Mouse (Mus musculus) heart, embryonic 15.5 days (tissue): ENCODE results near the gene Pde5a. TPM values are rescaled to one million over a fixed set of nuclear protein-coding genes. Genes with fewer than 3 reads are reported as not detected.

Source experiments
- ATAC-seq: fragments of 200-750 bp; cut with Nextera tagmentation; replicated peaks from 2 replicates; pipeline ENCODE4 v1.8.0; 2017; ENCODE audit warnings: low read depth, moderate TSS enrichment; ENCODE audit not compliant: insufficient number of reproducible peaks, insufficient read depth, low FRiP score
- H3K27ac ChIP-seq: fragments of 300-500 bp; sonication (generic); 2 replicates; pipeline ENCODE4 v1.5.1; 2015; ENCODE audit warnings: mild to moderate bottlenecking, inconsistent platforms
- H3K27me3 ChIP-seq: fragments of 300-500 bp; sonication (generic); 2 replicates; pipeline ENCODE4 v1.6.1; 2015; ENCODE audit warnings: inconsistent platforms
- H3K36me3 ChIP-seq: fragments of 300-500 bp; sonication (generic); 2 replicates; pipeline ENCODE4 v1.6.1; 2015; ENCODE audit warnings: mild to moderate bottlenecking, inconsistent platforms
- H3K4me1 ChIP-seq: fragments of 300-500 bp; sonication (generic); replicated peaks from 2 replicates; pipeline ENCODE4 v1.6.1; 2015; ENCODE audit warnings: inconsistent platforms
- H3K4me2 ChIP-seq: fragments of 300-500 bp; sonication (generic); 2 replicates; pipeline ENCODE4 v1.6.1; 2015; ENCODE audit warnings: inconsistent platforms, mild to moderate bottlenecking, moderate library complexity
- H3K4me3 ChIP-seq: fragments of 300-500 bp; sonication (generic); 2 replicates; pipeline ENCODE4 v1.5.1; 2015; ENCODE audit warnings: mild to moderate bottlenecking, inconsistent platforms
- H3K9ac ChIP-seq: fragments of 300-500 bp; sonication (generic); 2 replicates; pipeline ENCODE4 v1.6.1; 2015; ENCODE audit warnings: mild to moderate bottlenecking, inconsistent platforms
- H3K9me3 ChIP-seq: fragments of 300-500 bp; sonication (generic); replicated peaks from 2 replicates; pipeline ENCODE4 v1.6.1; 2016; ENCODE audit warnings: inconsistent platforms
- WGBS: fragments of 180-500 bp; shearing (Covaris S2); methylation state at CpG from one replicate; pipeline ENCODE4 v1.1.7; 2015; ENCODE audit warnings: mixed read lengths; 5-methylcytosine and 5-hydroxymethylcytosine counted together
- polyA plus RNA-seq: library from polyadenylated mRNA; unstranded; fragments of >200 nt; fragmentation: Nextera tagmentation; extraction: Ambion mirVana; gene quantifications from 2 replicates; pipeline ENCODE4 v1.2.1, GENCODE M21; 2015

Pde5a gene
- polyA plus RNA-seq, 1 experiment from 2014 or later = 2.6 TPM

- ATAC-seq = no peak
- 73% methylated on average over 9 of the region's 9 CpGs for WGBS
- H3K4me1 ChIP-seq = no peaks in the 10 kb centered on the region
- H3K9ac ChIP-seq = no peak overlapping the region
- H3K36me3 ChIP-seq = no peaks in the 10 kb centered on the region
- H3K4me2 ChIP-seq = no peak overlapping the region
- H3K9me3 ChIP-seq = no peaks in the 10 kb centered on the region
- H3K4me3 ChIP-seq = no peak overlapping the region
- H3K27me3 ChIP-seq = no peaks in the 10 kb centered on the region
- H3K27ac ChIP-seq = no peak overlapping the region
Measured at GRCm38 (mm10) chr3:122721522-122721921, 7.2 kb upstream of the Pde5a start.

- peak overlapping the region; percentile 78 for H3K4me3 ChIP-seq
- H3K27me3 ChIP-seq = no peaks in the 10 kb centered on the region
- H3K27ac ChIP-seq = peak overlapping the region; percentile 92
- 0 out of 2 replicates have a peak, but pooled peaks cover 3% of the 10 kb centered on the region for H3K4me1 ChIP-seq
- WGBS = 0% methylated on average over 21 of the region's 22 CpGs
- no peaks in the 10 kb centered on the region for H3K36me3 ChIP-seq
- no peaks in the 10 kb centered on the region for H3K9me3 ChIP-seq
- peak; percentile 84 for ATAC-seq
- H3K4me2 ChIP-seq = peak overlapping the region; percentile 92
- H3K9ac ChIP-seq = peak overlapping the region; percentile 86
Measured at GRCm38 (mm10) chr3:122729601-122729959, 833 bp downstream of the Pde5a start.

GRCm38 (mm10) chr3:122729960-122730740, 1.4 kb downstream of the Pde5a start:
- peak overlapping the region; percentile 78 for H3K4me3 ChIP-seq
- peak overlapping the region; percentile 86 for H3K9ac ChIP-seq
- ATAC-seq = peak; percentile 78
- no peaks in the 10 kb centered on the region for H3K27me3 ChIP-seq
- H3K4me1 ChIP-seq = 0 out of 2 replicates have a peak, but pooled peaks cover 3% of the 10 kb centered on the region
- H3K36me3 ChIP-seq = no peaks in the 10 kb centered on the region
- H3K27ac ChIP-seq = peak overlapping the region; percentile 92
- H3K4me2 ChIP-seq = peak overlapping the region; percentile 92
- no peaks in the 10 kb centered on the region for H3K9me3 ChIP-seq
- under 1% methylated on average over 92 of the region's 92 CpGs for WGBS

- H3K4me2 ChIP-seq = peak overlapping the region; percentile 92
- H3K4me1 ChIP-seq = 0 out of 2 replicates have a peak, but pooled peaks cover 3% of the 10 kb centered on the region
- H3K9me3 ChIP-seq = no peaks in the 10 kb centered on the region
- no peak for ATAC-seq
- no peaks in the 10 kb centered on the region for H3K36me3 ChIP-seq
- H3K4me3 ChIP-seq = peak overlapping the region; percentile 78
- 2% methylated on average over 13 of the region's 13 CpGs for WGBS
- H3K27me3 ChIP-seq = no peaks in the 10 kb centered on the region
- peak overlapping the region; percentile 86 for H3K9ac ChIP-seq
- peak overlapping the region; percentile 92 for H3K27ac ChIP-seq
Measured at GRCm38 (mm10) chr3:122730741-122731235, 2.0 kb downstream of the Pde5a start.

GRCm38 (mm10) chr3:122733806-122734205, 5.1 kb downstream of the Pde5a start:
- ATAC-seq = no peak
- no peaks in the 10 kb centered on the region for H3K9me3 ChIP-seq
- 83% methylated on average over 3 of the region's 3 CpGs for WGBS
- H3K36me3 ChIP-seq = no peaks in the 10 kb centered on the region
- no peak overlapping the region for H3K9ac ChIP-seq
- no peak overlapping the region for H3K4me3 ChIP-seq
- no peak overlapping the region for H3K27ac ChIP-seq
- no peak overlapping the region for H3K4me2 ChIP-seq
- no peaks in the 10 kb centered on the region for H3K4me1 ChIP-seq
- H3K27me3 ChIP-seq = no peaks in the 10 kb centered on the region

GRCm38 (mm10) chr3:122734329-122734728, 5.6 kb downstream of the Pde5a start:
- 78% methylated on average over 6 of the region's 6 CpGs for WGBS
- no peak overlapping the region for H3K9ac ChIP-seq
- ATAC-seq = no peak
- H3K27me3 ChIP-seq = no peaks in the 10 kb centered on the region
- H3K36me3 ChIP-seq = no peaks in the 10 kb centered on the region
- no peaks in the 10 kb centered on the region for H3K9me3 ChIP-seq
- no peak overlapping the region for H3K4me2 ChIP-seq
- no peaks in the 10 kb centered on the region for H3K4me1 ChIP-seq
- no peak overlapping the region for H3K27ac ChIP-seq
- no peak overlapping the region for H3K4me3 ChIP-seq

- Histone ChIP-seq H3K27me3 (no peaks in the 10 kb centered on the region), H3K9ac (no peak overlapping the region), H3K4me1 (no peaks in the 10 kb centered on the region), H3K36me3 (no peaks in the 10 kb centered on the region), H3K4me3 (no peak overlapping the region), H3K27ac (no peak overlapping the region), H3K4me2 (no peak overlapping the region), H3K9me3 (no peaks in the 10 kb centered on the region)
- WGBS = 95% methylated on average over 15 of the region's 15 CpGs
- ATAC-seq = no peak
Measured at GRCm38 (mm10) chr3:122739460-122739859, 10.7 kb downstream of the Pde5a start.

GRCm38 (mm10) chr3:122744265-122744664, 15.5 kb downstream of the Pde5a start:
- no peak overlapping the region for H3K27ac ChIP-seq
- no peak for ATAC-seq
- no peak overlapping the region for H3K4me2 ChIP-seq
- no peak overlapping the region for H3K9ac ChIP-seq
- H3K4me3 ChIP-seq = no peak overlapping the region
- no peaks in the 10 kb centered on the region for H3K27me3 ChIP-seq
- H3K4me1 ChIP-seq = no peaks in the 10 kb centered on the region
- WGBS = 87% methylated on average over 3 of the region's 3 CpGs
- H3K36me3 ChIP-seq = no peaks in the 10 kb centered on the region
- 0 out of 2 replicates have a peak, but pooled peaks cover 9% of the 10 kb centered on the region for H3K9me3 ChIP-seq

- 81% methylated on average over 9 of the region's 9 CpGs for WGBS
Measured at GRCm38 (mm10) chr3:122747921-122748700, 19.4 kb downstream of the Pde5a start.

GRCm38 (mm10) chr3:122763240-122763761, 34.6 kb downstream of the Pde5a start:
- WGBS = 65% methylated on average over 8 of the region's 8 CpGs
- Histone ChIP-seq H3K9ac (no peak overlapping the region), H3K9me3 (no peaks in the 10 kb centered on the region), H3K4me3 (no peak overlapping the region), H3K27ac (no peak overlapping the region), H3K4me2 (no peak overlapping the region), H3K36me3 (no peaks in the 10 kb centered on the region), H3K4me1 (no peaks in the 10 kb centered on the region), H3K27me3 (no peaks in the 10 kb centered on the region)
- ATAC-seq = no peak

More at GRCm38 (mm10) chr3:122747921-122748700, 19.4 kb downstream of the Pde5a start:
- H3K9me3 ChIP-seq = 0 out of 2 replicates have a peak, but pooled peaks cover 9% of the 10 kb centered on the region
- H3K9ac ChIP-seq = no peak overlapping the region
- no peak overlapping the region for H3K4me2 ChIP-seq
- H3K4me1 ChIP-seq = no peaks in the 10 kb centered on the region
- H3K36me3 ChIP-seq = no peaks in the 10 kb centered on the region
- H3K27me3 ChIP-seq = no peaks in the 10 kb centered on the region
- no peak overlapping the region for H3K27ac ChIP-seq
- ATAC-seq = no peak
- no peak overlapping the region for H3K4me3 ChIP-seq

- Histone ChIP-seq H3K9me3 (no peaks in the 10 kb centered on the region), H3K4me1 (no peaks in the 10 kb centered on the region), H3K27ac (no peak overlapping the region), H3K27me3 (no peaks in the 10 kb centered on the region), H3K4me2 (no peak overlapping the region), H3K4me3 (no peak overlapping the region), H3K36me3 (no peaks in the 10 kb centered on the region), H3K9ac (no peak overlapping the region)
- WGBS = 69% methylated on average over 14 of the region's 14 CpGs
- no peak for ATAC-seq
Measured at GRCm38 (mm10) chr3:122763768-122764167, 35.0 kb downstream of the Pde5a start.
